Mouse (Mus musculus) adrenal gland, adult 10 weeks (tissue): ENCODE data around the gene Olfr322. TPM values are rescaled to one million over a fixed set of nuclear protein-coding genes. Genes with fewer than 3 reads are reported as not detected.

Experiments used
- polyA plus RNA-seq: library from polyadenylated mRNA; stranded (reverse); fragments of 350-450 nt; fragmentation: Illumina TruSeq; extraction: RNeasy Lipid Tissue Mini Kit (QIAGEN cat#74804); gene quantifications from one replicate; pipeline ENCODE4 v1.2.3, GENCODE M21; 2014; ENCODE audit warnings: low read depth, low replicate concordance

The Olfr322 gene
- polyA plus RNA-seq: not detected

GRCm38 (mm10) chr11:58658596-58658995, at the start of gene Olfr322:
TSS of gene Olfr322 (plus strand) at chr11:58658782.

GRCm38 (mm10) chr11:58615975-58616374, 42.6 kb upstream of the Olfr322 start, which contains the start of gene 2210407C18Rik:
TSS of gene 2210407C18Rik (minus strand) at chr11:58616075.

DNA sequence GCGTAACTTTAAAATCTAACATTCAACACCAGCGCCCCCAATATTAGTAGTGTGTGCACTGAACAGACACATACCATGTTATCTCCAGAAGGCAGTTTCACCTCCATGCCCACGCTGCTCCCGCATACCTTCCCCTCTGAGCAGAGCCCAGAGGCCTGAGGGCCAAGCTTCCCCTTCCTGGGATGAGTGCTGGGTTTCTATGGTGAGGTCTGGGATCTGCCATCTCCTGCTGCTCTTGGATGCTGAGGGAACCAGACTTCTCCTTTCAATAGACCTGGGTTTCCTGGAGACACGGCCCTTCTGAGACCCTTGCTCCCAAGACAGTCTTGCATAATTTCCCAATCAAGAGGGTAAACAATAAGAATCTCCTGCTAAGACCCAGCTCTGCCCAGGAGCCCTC, 28.2 kb upstream of the Olfr322 start, which contains the start of gene Olfr323:
TSS of gene Olfr323 (minus strand) at position 101 of the 400 bp plus-strand sequence.

GRCm38 (mm10) chr11:58640272-58640867, 18.2 kb upstream of the Olfr322 start, which contains the start of gene Trim58:
TSS of gene Trim58 (plus strand) at chr11:58640465.

DNA sequence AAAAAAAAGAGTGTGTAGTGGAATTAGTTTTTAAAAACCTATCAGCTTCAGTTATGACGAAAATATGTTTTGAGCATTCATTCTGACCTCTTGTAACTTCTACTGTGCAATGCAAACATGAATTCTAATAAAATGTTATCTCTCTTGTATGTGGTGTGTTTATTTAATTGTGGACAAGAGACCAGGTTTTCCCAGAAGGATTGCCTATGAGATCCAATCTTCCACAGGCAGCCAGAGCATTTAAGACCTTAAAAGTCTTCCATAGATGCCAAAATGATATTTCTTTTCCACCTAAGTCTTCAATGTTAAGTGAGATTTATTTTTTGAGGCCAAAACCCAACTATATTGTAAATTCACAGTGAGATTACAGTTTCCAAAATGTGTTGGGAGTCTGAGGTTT, 22.2 kb downstream of the Olfr322 start, which contains the start of gene Olfr320:
TSS of gene Olfr320 (plus strand) at position 301 of the 400 bp plus-strand sequence.

DNA sequence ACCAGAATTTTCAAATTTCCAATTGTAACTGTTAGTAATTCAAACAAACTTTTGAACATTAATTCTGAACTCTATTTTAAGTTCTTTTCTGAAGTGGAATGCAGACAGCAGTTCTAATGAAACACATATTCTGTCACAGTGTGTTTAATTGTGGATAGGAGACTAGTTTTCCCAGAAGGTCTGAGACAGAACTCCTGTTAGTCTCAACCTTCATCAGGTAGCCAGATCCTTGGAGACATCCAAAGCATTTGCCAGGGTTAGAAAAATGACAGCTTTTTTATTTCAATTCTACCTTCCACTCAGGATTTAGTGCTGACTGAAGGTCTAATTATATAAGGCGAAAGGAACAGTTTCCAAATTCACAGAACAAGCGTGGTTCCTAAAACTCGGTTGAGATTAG, 40.3 kb downstream of the Olfr322 start, which contains the start of gene Olfr319:
TSS of gene Olfr319 (plus strand) at position 301 of the 400 bp plus-strand sequence.

Other genes starting within 250 kb of the Olfr322 start
- not detected for gene 1810065E05Rik, start 237.7 kb upstream of the Olfr322 start, polyA plus RNA-seq
- not detected for gene Gm12253, start 226.2 kb upstream of the Olfr322 start, polyA plus RNA-seq
- gene Lypd9, start 205.9 kb upstream of the Olfr322 start, polyA plus RNA-seq: not detected
- not detected for gene Olfr30, start 196.5 kb upstream of the Olfr322 start, polyA plus RNA-seq
- not detected for gene Olfr332, start 166.2 kb upstream of the Olfr322 start, polyA plus RNA-seq
- not detected for gene Olfr331, start 156.2 kb upstream of the Olfr322 start, polyA plus RNA-seq
- 1.5 TPM for gene Olfr330, start 123.9 kb upstream of the Olfr322 start, polyA plus RNA-seq
- gene Olfr329-ps, start 112.4 kb upstream of the Olfr322 start, polyA plus RNA-seq: 3.0 TPM
- not detected for gene Olfr328, start 103.1 kb upstream of the Olfr322 start, polyA plus RNA-seq
- gene Olfr224, start 88.2 kb upstream of the Olfr322 start, polyA plus RNA-seq: not detected
- gene Olfr325, start 81.1 kb upstream of the Olfr322 start, polyA plus RNA-seq: not detected
- gene Olfr324, start 63.7 kb upstream of the Olfr322 start, polyA plus RNA-seq: not detected
- not detected for gene 2210407C18Rik, start 42.7 kb upstream of the Olfr322 start, polyA plus RNA-seq
- gene Olfr323, start 28.3 kb upstream of the Olfr322 start, polyA plus RNA-seq: not detected
- gene Trim58, start 18.3 kb upstream of the Olfr322 start, polyA plus RNA-seq: not detected
- not detected for gene Olfr320, start 22.3 kb downstream of the Olfr322 start, polyA plus RNA-seq
- not detected for gene Olfr319, start 40.4 kb downstream of the Olfr322 start, polyA plus RNA-seq
- not detected for gene Olfr318, start 65.2 kb downstream of the Olfr322 start, polyA plus RNA-seq
- gene Olfr317, start 80.4 kb downstream of the Olfr322 start, polyA plus RNA-seq: not detected
- not detected for gene Olfr316, start 94.0 kb downstream of the Olfr322 start, polyA plus RNA-seq
- not detected for gene Olfr315, start 114.4 kb downstream of the Olfr322 start, polyA plus RNA-seq
- gene Olfr314, start 124.2 kb downstream of the Olfr322 start, polyA plus RNA-seq: not detected
- 4.1 TPM for gene Fam183b, start 143.2 kb downstream of the Olfr322 start, polyA plus RNA-seq
- not detected for gene Olfr313, start 156.2 kb downstream of the Olfr322 start, polyA plus RNA-seq
- gene Olfr312, start 170.5 kb downstream of the Olfr322 start, polyA plus RNA-seq: not detected
- gene Olfr311, start 180.5 kb downstream of the Olfr322 start, polyA plus RNA-seq: not detected
- gene Gm12258, start 188.4 kb downstream of the Olfr322 start, polyA plus RNA-seq: 5.5 TPM
- 6.7 TPM for gene 2810021J22Rik, start 208.4 kb downstream of the Olfr322 start, polyA plus RNA-seq
- gene Zfp39, start 245.4 kb downstream of the Olfr322 start, polyA plus RNA-seq: 5.9 TPM